Mouse (Mus musculus) liver, postnatal 0 days (tissue): ENCODE measurements around the gene Farsb.

ENCODE experiments used
- CTCF ChIP-seq: sonication (generic); IDR thresholded peaks from 2 replicates; pipeline ENCODE4 v1.5.1; 2016; ENCODE audit warnings: antibody characterized with exemption, low read depth
- EP300 ChIP-seq: IDR thresholded peaks from 2 replicates; pipeline ENCODE4 v1.6.1; 2016; ENCODE audit warnings: antibody characterized with exemption, low read depth, mild to moderate bottlenecking

- no peak for TF ChIP-seq CTCF
- no peak for TF ChIP-seq EP300
These were observed 93.0 kb downstream of the Farsb start for GRCm38 (mm10) chr1:78395737-78396136.
